Mouse (Mus musculus) splenic B cell, adult 2 months (primary cell): ENCODE data around the gene Ldah.
A peak's percentile ranks its signal among the peaks of the same experiment; 100 is the strongest.

Experiments used
- DNase-seq: peaks from one replicate; pipeline ENCODE4 v3.0.0-alpha.2; 2011; ENCODE audit warnings: low read depth, low spot score
- H3K27me3 ChIP-seq: 2 replicates; pipeline ENCODE4 v1.6.1; 2012; ENCODE audit warnings: mild to moderate bottlenecking, low read length, moderate library complexity, mixed read lengths; ENCODE audit not compliant: control insufficient read depth, poor library complexity, insufficient read depth, severe bottlenecking
- H3K36me3 ChIP-seq: 2 replicates; pipeline ENCODE4 v1.6.1; 2012; ENCODE audit warnings: mild to moderate bottlenecking, low read length, moderate library complexity, mixed read lengths; ENCODE audit not compliant: control insufficient read depth, poor library complexity, insufficient read depth, severe bottlenecking

Ldah gene

GRCm38 (mm10) chr12:8313773-8314172, 105.9 kb downstream of the Ldah start:
- Histone ChIP-seq H3K36me3 (no peaks in the 10 kb centered on the region), H3K27me3 (no peaks in the 10 kb centered on the region)
- no peak for DNase-seq

- peak; percentile 34 for DNase-seq
- H3K27me3 ChIP-seq: no peaks in the 10 kb centered on the region
- no peaks in the 10 kb centered on the region for H3K36me3 ChIP-seq
Measured at GRCm38 (mm10) chr12:8316541-8316940, 108.6 kb downstream of the Ldah start.

GRCm38 (mm10) chr12:8320084-8320713, 112.3 kb downstream of the Ldah start:
- Histone ChIP-seq H3K36me3 (no peaks in the 10 kb centered on the region; the same call in 1 of the 2 replicates), H3K27me3 (no peaks in the 10 kb centered on the region)
- peak; percentile 77 for DNase-seq

GRCm38 (mm10) chr12:8321506-8321905, 113.6 kb downstream of the Ldah start:
- Histone ChIP-seq H3K36me3 (no peaks in the 10 kb centered on the region; the same call in 1 of the 2 replicates), H3K27me3 (no peaks in the 10 kb centered on the region)
- no peak for DNase-seq

GRCm38 (mm10) chr12:8324086-8324485, 116.2 kb downstream of the Ldah start:
- H3K36me3 ChIP-seq: no peaks in the 10 kb centered on the region; the same call in 1 of the 2 replicates

GRCm38 (mm10) chr12:8325245-8325942, 117.5 kb downstream of the Ldah start:
- Histone ChIP-seq H3K27me3 (no peaks in the 10 kb centered on the region), H3K36me3 (no peaks in the 10 kb centered on the region; the same call in 1 of the 2 replicates)
- no peak for DNase-seq

More at GRCm38 (mm10) chr12:8324086-8324485, 116.2 kb downstream of the Ldah start:
- no peak for DNase-seq
- H3K27me3 ChIP-seq: no peaks in the 10 kb centered on the region

GRCm38 (mm10) chr12:8325943-8326522, 118.1 kb downstream of the Ldah start:
- no peak for DNase-seq
- Histone ChIP-seq H3K36me3 (peaks cover 2% of the 10 kb centered on the region; the same call in 1 of the 2 replicates), H3K27me3 (no peaks in the 10 kb centered on the region)

- DNase-seq: peak; percentile 91
- H3K27me3 ChIP-seq: no peaks in the 10 kb centered on the region
- H3K36me3 ChIP-seq: peaks cover 2% of the 10 kb centered on the region; the same call in 1 of the 2 replicates
Measured at GRCm38 (mm10) chr12:8326825-8327674, 119.1 kb downstream of the Ldah start.

- H3K36me3 ChIP-seq: peaks cover 2% of the 10 kb centered on the region; the same call in 1 of the 2 replicates
- DNase-seq: no peak
- H3K27me3 ChIP-seq: no peaks in the 10 kb centered on the region
Measured at GRCm38 (mm10) chr12:8327675-8328053, 119.8 kb downstream of the Ldah start.

- peaks cover 2% of the 10 kb centered on the region; the same call in 1 of the 2 replicates for H3K36me3 ChIP-seq
- no peak for DNase-seq
- no peaks in the 10 kb centered on the region for H3K27me3 ChIP-seq
Measured at GRCm38 (mm10) chr12:8329236-8329635, 121.3 kb downstream of the Ldah start.

GRCm38 (mm10) chr12:8331489-8332173, 123.7 kb downstream of the Ldah start:
- no peak for DNase-seq
- no peaks in the 10 kb centered on the region for H3K27me3 ChIP-seq
- peaks cover 2% of the 10 kb centered on the region; the same call in 1 of the 2 replicates for H3K36me3 ChIP-seq

GRCm38 (mm10) chr12:8332174-8332542, 124.3 kb downstream of the Ldah start:
- H3K27me3 ChIP-seq: no peaks in the 10 kb centered on the region
- no peak for DNase-seq
- peaks cover 2% of the 10 kb centered on the region; the same call in 1 of the 2 replicates for H3K36me3 ChIP-seq

GRCm38 (mm10) chr12:8333617-8334016, 125.7 kb downstream of the Ldah start:
- DNase-seq: no peak
- Histone ChIP-seq H3K27me3 (no peaks in the 10 kb centered on the region), H3K36me3 (peaks cover 4% of the 10 kb centered on the region; the same call in 1 of the 2 replicates)

- Histone ChIP-seq H3K27me3 (no peaks in the 10 kb centered on the region), H3K36me3 (peaks cover 7% of the 10 kb centered on the region; the same call in 1 of the 2 replicates)
- DNase-seq: no peak
Measured at GRCm38 (mm10) chr12:8334261-8334660, 126.4 kb downstream of the Ldah start.
